Mouse (Mus musculus) forelimb bud, embryonic 11.5 days (tissue): ENCODE data around the gene Hvcn1.
"Not testable (repeated sequence)": the region's sequence is repeated elsewhere in the genome, so short reads cannot be mapped to it uniquely, and the experiment has no call there.

Experiments used
- DNase-seq: peaks from one replicate; pipeline ENCODE4 v3.0.0-alpha.2; 2012; ENCODE audit warnings: low read depth, low spot score

Hvcn1 gene

DNA sequence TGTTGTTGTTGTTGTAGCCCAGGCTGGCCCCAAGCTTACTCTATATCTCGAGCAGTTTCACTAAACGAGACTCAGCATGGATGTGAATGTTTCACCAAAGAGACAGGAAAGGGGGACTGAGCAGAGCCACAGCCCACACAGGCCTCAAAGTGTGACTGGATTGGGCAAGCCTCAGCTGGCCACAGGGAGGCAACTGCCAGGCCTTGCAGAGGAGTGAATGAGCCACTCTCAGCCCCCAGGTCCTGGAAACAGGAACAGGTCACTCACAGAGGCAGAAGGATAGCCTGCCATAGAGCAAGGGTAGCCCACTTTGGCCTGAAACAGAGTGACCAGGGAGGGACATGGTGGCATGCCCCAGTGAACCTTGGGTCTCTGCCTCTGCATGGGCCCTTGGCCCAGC, 2.4 kb upstream of the Hvcn1 start:
- DNase-seq = no peak

GRCm38 (mm10) chr5:122208909-122209308, 2.3 kb downstream of the Hvcn1 start:
- DNase-seq = no peak

DNA sequence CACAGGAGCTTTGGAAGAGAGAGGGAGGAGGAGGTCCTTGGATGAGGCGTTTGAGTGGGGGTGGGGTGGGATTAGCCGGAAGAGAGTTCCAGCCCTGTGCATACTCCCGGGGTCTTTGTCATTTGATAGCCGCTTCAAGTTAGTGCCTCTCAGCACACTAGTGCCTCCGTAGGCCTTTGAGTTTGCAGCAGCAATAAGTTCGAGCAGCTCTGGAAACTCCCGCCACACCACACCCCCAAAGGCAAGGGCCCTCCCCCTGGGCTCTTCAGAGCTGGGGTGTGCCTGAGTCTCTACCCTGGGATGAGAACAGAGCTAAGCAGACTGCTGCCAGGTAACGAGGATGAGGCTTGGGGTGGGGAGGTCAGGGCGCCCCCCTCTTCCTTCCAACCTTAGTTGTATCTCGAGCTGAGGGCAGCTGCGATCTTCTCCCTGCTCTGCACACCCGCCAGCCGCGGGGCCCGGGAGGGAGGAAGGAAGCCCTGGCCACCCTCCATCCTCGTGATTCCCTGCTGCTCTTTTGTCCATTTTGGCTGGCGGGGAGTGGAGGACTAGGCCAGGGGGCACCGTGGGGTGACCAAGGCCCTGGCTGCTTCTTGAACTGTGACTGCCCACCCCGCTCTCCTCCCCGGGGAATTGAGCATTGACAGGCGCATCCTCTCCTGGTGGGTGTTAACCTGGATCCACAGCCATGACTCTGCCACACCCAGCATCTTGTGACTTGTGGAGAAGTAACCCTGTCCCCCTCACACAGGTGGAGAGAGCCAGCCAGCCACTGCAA, 3.2 kb downstream of the Hvcn1 start:
- peak; percentile 76 for DNase-seq

DNA sequence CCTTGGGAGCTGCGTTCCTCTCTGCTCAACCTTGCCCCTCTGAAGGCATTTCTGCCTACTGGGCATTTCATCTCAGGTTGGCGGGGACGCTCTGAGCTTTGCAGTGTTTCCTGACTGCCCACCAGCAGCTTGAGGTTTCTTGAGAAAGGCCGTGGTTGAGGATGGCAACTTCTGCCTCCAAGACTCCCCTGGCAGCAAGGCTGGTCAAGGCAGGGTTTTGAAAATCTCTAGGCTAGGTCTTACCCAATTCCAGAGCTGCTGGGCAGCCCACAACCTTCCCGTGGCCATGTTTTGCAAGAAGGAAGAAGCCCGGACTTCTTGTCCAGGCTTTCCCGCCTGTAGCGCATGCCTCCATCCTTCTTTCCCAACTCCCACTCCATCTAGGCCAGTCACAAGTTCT, 4.3 kb downstream of the Hvcn1 start:
- DNase-seq = no peak

DNA sequence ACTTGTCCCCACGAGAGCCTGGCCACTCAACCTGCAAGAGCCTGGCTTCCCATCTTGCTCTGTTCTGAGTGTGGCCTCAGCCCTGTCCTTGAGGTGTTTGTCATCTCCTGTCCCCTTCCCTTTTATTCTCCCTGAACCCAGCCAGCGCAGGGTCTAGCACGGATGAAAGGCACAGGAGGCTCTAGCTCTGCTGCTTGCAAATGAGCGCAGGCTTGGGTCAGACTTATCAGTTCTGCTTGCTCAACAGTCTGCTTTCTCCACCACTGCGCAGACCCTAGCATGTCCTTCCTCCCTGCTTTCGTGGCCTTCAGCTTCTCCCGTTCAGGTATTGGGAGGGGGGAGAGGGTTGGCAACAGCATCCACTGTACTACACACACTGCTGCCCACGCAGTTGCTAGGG, 5.5 kb downstream of the Hvcn1 start:
- no peak for DNase-seq

- DNase-seq = not testable (repeated sequence)
Observed at GRCm38 (mm10) chr5:122212820-122213219, 6.2 kb downstream of the Hvcn1 start.

DNA sequence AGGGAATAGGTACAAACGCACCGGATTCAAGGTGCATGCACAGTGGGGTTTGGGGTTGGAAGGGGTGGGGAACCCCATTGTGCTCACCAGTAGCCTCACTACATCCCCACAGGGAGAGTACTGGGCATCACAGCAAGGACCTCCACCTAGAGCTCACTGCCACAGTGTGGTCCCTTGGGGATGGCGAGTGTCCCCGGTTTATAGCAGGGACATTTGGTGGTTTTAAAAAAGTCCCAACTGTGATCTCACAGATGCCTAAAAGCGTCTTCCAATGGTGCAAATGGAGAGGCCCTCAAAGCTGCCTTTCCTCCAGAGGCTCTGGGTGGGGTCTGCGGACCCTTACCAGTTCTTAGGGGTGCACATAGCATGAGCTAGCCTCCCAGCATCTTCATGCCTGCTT, 7.3 kb downstream of the Hvcn1 start:
- no peak for DNase-seq

DNA sequence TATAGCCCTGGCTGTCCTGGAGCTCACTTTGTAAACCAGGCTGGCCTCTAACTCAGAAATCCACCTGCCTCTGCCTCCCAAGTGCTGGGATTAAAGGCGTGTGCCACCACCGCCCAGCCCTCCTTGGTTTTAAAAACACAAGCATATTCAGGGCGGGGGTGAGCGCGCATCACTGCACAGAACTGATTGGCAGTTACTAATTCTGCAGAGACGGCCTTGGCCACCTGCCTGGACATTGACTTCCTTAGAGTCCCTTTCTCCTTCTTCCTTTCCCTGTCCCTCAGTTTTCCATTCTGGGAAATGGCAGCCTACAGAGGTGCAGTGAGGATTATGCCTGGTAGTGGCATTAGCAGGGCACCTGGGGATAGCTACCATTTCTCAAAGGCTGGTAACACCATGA, 11.0 kb downstream of the Hvcn1 start:
- DNase-seq = no peak

DNA sequence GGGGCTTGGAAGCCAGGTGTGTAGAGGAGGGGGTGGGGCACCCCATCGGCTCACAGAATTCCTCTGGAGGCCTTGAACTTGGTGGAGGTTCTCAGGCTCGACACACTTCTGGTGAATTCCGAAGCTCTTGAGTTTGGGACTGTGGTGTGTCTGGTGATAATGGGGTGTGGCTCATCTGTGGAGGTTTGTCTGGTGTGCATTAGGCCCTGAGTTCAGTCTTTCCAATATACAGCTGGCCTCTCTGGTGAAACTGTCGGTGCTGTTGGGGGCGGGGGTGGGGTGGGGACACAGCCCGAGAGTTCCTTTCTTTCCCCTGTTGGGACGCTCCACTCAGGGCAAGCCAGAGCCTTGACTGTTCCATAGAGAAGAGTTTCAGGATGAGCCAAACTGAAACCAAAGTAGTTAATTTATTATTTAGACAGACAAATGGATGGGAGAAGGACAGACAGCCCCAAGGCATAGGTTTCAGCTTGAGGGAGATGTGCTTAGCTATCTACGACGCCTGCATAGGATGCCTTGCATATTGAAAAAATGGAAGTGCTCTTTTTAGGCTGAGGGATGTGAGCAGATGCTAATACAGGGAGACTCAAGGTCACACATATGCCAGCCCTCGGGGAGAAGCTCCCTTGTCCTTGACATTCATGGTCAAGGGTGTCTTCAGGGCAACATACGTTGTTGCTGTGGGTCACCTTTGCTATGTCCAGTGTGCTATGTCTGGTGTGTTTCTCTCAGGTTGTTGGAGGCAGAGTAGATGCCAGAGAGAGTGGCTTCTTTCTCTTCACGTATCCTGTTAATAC, 11.7 kb downstream of the Hvcn1 start:
- no peak for DNase-seq

DNA sequence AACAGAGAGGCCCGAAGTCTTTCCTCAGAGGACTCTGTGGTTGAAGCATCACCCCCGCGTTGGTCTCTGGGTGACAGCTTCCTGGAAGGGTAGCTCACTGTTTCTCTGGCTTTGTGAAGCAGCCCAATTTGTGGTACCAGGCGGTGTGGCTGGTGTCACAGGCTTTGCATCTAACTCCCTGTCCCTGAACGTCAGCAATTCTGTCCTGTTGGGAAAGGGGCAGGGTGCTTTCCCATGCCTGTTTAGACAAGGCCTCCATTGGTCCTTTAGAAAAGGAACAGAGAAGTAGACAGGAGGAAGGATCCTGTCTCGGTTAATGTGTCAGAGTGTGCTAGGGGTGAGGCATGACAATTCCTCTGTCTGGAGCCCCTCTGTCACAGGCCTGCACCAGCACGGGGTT, 12.3 kb downstream of the Hvcn1 start:
- no peak for DNase-seq

GRCm38 (mm10) chr5:122219655-122220629, 13.3 kb downstream of the Hvcn1 start:
- no peak for DNase-seq

- DNase-seq = no peak
Observed at GRCm38 (mm10) chr5:122221085-122221484, 14.5 kb downstream of the Hvcn1 start.

GRCm38 (mm10) chr5:122224291-122224690, 17.7 kb downstream of the Hvcn1 start:
- DNase-seq = no peak

DNA sequence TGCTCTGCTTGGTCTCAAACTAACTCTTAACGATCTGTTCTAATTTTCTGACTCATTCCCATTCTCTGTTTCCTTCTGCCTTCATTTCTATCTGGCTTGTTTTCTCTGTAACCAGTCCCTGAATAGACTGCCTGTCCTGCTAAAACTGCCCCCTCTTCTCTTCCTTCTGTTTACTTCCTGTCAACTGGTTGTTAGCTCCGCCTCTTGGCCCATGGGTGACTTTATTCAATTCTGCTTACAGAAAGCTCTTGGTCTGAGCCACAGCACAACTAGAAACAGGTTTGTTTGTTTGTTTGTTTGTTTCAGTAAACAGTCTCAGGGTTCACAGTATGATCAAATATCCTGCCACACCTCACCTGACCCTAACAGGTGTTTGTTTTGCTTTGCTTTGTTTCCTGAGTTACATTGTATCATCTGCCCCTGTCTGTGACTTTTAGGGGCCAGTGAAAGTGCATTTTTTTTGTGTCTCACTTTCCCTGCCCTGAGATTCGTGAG, 21.7 kb downstream of the Hvcn1 start:
- no peak for DNase-seq

DNA sequence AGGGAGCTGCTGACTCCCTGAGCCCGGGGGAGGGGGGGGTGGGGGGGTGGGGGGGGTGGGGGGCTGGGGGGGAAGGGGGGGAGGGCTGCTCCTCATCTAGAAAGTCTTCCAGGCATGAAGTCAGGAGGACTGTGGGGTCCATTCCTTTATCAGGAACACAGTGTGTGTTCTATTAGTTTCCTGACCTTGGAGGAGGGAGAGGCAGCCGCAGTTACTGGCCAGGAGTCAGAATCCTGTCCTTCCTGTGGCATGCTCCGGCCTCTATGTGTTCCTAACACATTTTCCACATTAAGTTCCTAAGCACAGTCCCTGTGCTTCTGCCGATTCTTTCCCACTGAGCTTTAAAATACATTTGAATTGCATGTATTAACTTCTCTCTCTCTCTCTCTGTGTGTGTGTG, 22.2 kb downstream of the Hvcn1 start:
- DNase-seq = no peak

DNA sequence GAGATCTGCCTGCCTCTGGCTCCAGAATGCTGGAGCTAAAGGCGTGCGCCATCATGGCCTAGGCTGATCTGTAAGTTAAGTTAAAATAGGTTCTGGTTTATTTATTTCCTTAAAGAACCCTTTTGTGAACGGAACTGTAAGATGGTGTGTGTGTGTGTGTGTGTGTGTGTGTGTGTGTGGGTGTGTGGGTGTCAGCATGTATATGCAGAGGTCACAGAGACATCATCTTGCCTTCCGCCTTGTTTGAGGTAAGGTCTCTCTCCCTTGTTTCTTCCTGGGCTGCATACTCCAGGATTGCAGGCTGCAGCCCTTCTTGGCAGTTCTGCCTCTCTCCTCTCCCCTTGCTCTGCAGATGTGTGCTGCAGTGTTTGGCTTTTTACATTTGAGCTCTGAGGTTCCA, 24.2 kb downstream of the Hvcn1 start:
- DNase-seq = no peak

- no peak for DNase-seq
Observed at GRCm38 (mm10) chr5:122231431-122231830, 24.8 kb downstream of the Hvcn1 start.

- no peak for DNase-seq
Observed at GRCm38 (mm10) chr5:122232004-122232403, 25.4 kb downstream of the Hvcn1 start.

DNA sequence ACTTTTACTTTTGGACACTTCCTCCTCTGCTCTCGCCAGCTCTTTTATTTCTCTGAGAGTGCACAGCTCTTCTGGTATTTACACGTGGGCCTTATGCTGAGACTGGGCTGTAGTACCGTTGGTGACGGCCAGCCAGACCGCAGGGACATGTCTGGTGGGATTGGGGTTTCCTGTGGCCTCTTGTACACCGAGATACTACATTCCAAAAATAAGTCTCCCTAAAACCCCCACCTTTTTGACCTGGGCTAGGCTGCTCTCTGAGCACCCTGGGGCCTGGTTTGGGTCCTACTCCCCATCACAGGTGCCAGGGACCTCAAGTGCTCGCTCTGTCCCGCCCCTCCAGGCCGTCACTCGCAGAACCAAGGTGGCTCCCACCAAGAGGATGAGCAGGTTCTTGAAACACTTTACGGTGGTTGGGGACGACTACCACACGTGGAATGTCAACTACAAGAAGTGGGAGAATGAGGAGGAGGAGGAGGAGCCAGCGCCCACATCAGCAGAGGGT, 26.5 kb downstream of the Hvcn1 start:
- no peak for DNase-seq

DNA sequence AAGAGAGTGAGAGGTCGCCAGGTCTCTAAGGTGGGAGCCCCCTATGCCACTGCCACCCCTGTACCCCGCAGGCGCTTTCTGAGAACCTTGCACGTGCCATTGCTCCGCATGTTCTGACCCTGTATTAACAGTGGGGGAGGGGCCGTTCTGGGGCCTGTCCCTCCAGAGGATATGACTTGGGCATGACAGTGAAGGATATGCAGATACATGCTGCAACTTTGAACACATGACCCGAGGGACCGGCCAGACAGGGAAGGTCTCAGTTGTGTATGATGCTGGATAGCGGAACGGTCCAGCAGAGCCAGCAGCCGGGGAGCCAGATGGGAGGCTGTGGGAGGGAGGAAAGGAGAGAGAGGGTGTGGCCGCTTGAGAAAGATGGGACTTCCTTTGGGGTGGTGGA, 27.1 kb downstream of the Hvcn1 start:
- no peak for DNase-seq
